Mouse (Mus musculus) adrenal gland, postnatal 36 days (tissue): ENCODE data around the gene Tmem72. TPM values are rescaled to one million over a fixed set of nuclear protein-coding genes. Genes with fewer than 3 reads are reported as not detected.

Source experiments
- DNase-seq, 2 experiments: peaks; one replicate each; pipeline ENCODE4 v3.0.0; 2021; ENCODE audit warnings: mixed read lengths in 1 of 2
- long read RNA-seq, 2 experiments: library from polyadenylated mRNA; stranded (forward); transcript quantifications; one replicate each; pipeline ENCODE4 v2.0.0; 2021; ENCODE audit warnings: borderline sequencing depth in 2 of 2
- total RNA-seq, 2 experiments: library from RNA; stranded (reverse); gene quantifications; 2 replicates each; pipeline ENCODE4 v1.2.3; 2021

Tmem72 gene
- under 1 TPM; 0.07 TPM for total RNA-seq
- long read RNA-seq, experiment 1, result 0 reads
- long read RNA-seq, experiment 2, result 0 reads

DNA sequence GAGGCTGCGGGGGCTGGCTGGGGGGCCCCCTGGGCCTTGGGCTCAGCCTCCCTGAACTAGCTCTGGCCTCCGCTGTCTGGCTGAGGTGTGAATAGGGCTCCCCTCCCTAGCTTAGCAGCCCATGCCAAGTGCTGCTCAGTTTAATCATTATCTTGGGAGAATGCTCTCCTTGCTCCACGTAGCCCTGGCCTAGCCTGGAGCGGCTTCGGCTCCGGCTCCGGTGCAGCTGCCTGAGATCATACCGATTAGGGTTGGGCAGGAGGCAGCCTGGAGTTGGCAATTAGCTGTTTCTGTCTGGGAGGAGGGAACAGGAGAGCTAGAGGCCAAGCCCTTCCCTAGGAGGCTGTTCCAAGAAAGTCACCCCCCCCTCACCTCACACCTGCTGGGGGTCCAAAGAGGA, at the start of gene Tmem72:
Tmem72 (minus strand) TSS at position 248 of the 400 bp plus-strand sequence.
- DNase-seq, result no peak

DNA sequence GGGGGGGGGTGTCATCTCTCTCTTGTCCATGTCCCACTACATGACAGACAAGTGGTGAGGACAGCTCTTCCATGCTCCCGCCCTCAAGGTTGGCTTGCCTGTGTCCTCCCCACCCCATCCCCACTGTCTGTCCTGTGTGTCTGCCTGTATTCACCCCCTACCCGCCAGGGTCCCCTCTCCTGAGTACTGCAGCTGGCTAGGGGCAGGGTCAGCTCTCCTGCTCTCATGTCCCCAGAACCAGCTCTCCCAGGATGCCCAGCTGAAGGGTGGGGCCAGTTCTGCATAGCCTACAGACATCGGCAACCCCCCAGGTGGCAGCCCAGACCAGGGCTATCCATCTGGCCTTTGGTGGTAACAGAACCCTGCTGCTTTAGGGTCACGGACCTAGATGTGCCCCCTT, 47.8 kb upstream of the Tmem72 start:
- no peak for DNase-seq

DNA sequence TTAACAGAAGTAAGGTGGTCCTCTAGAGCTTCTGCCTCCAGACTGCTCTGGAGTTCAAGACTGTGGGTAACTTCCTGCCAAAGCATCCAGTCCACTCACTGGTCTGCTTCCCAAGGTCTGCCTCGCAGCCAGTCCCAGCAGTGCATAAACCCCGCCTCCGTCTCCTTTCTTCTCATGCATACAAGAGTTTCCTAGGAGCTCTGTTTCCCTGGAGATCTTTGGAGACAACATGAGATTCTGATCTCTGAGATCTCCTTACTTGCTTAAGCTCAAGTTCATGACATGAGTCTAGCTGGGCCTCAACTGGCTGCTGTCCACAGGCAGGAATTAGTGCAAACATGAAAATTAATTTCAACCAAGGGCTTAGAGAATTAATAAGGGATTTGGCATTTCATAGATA, 45.6 kb upstream of the Tmem72 start:
- no peak for DNase-seq

DNA sequence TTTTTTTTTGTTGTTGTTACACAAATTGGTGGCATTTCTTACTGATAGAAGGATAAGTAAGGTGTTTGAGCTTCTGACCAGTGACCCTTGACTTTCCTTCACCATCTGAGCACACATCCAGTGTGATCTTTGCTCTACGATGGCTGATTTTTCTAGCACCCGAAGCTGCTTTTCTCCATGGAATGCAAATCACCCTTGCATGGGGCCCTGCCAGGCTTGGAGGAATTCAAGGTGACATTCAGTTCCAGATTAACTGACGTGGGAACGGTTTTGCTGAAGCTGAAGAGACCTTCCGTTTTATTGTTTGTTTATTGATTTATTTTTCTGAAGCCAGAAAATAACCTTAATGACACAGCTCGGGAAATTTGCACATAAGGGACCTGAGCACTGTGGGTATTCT, 43.5 kb upstream of the Tmem72 start:
- no peak for DNase-seq

DNA sequence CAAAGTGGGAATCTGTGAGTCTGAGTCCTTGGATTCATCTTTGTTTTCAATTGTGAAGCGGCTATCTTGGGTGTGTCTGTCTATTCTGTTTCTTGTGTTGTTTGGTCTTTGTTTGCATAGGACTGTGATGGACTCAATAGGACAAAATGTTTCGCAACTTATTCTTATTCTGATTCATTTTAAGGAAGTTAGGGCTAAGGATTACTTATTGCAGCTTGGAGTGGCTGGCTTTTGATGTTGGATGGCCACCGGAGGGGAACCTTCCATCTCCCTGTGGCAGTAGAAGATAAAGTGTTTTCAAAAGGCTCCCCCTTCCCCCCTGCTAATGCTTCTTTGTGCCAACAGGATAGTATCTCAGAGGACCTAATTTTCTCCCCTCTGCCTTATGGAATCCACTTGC, 39.7 kb upstream of the Tmem72 start:
- DNase-seq, result no peak

DNA sequence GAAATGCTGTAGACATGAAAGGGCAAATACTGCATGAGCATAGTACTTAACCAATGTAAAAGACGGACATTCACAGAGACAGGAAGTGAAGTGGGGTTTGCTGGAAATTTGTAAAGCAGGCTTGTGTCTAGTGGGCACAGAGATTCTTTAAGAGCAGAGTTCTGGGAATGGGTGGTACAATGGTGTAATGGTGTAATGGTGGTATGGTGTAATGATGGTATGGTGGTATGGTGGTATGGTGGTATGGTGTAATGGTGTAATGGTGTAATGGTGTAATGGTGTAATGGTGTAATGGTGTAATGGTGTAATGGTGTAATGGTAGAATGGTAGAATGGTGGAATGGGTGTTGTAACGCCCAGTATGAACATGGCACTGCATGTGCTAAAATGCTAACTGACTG, 21.3 kb upstream of the Tmem72 start:
- no peak for DNase-seq

DNA sequence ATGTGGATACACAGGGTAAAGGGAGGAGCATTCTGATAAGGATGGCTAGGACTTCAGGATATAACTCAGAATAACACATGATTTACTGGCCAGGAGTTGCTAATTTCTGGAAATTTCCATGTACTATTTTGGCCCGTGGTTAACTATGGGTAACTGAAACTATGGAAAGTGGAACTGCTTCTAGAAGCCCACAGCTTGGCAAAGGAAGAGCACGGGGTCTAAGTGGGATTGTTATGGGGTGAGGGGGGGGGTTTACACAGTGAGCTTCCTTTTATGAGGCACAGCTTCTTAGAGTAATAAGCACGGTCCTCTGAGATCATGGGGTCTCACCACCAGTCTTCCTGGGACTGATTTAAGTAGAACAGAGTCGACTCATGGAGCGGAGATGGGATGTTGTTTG, 18.6 kb upstream of the Tmem72 start:
- DNase-seq, result no peak

DNA sequence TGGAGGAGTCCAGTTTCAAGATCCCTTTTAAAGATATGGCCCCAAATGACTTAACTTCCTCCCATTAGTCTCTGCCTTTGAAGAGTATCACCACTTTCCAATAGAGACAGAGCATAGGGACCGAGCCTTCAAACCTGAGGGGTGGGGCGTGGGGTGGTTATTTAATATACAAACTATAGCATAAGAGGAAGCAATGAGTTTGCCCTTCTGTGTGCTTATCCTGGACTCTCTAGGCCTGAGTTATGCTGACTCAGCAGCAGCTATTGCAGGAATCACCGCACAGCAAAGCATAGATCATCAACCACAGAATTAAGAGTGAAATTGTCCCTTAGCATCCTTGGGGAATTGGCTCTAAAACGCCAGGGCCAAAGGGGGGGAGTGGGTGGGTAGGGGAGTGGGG, 16.9 kb upstream of the Tmem72 start:
- DNase-seq, result no peak

DNA sequence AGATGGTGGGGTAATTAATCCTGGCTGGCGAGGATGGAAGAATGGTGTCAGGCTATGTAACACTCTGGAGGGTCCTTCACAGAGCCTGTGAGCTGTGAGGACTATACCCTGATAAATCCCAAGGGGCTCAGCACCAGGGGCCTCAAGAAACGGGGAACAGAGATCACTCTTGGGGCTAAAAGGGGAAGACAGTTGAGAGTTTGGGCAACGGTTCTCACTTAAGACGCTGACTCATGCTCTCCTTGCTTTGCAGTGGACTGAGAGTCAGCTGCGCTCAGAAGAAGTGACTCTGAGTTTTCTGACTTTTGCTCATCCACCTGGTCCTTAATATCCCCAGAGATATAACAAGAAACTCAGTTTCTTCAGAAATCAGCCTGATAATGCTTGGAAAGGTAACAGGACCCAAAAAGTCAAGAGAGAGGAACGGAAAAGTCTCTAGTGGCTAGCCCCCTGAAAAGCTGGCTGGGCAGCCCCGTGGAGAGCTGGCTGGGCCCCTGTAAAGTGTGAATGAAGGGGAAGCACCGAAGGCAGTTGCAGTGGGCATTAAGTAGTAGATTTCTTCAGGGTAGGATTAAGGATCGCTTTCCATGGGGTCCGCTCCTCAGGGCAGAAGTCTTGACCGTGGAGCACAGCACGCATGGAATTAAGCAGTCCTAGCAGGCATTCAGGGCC, 7.9 kb upstream of the Tmem72 start:
- no peak for DNase-seq

DNA sequence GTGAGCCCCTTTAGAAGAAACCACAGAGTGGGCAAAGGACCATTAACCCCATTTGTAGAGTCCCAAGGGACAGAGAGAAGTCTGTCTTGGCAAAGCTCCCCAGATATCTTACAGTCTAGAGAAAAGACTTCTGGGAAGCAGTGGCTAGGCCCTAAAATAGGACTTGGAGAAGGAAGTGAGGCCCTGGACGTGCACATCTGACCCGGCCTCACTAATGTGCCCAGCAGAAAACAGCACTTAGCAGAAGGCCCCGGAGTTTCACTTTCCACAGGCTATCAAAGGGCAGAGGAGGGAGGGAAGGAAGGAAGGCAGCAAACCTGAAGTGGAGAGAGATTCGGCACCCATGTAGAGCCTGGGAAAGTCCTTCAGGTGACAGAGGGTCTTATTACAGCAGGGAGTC, 2.2 kb upstream of the Tmem72 start:
- peak in 1 of 2 experiments; percentile 4 for DNase-seq

DNA sequence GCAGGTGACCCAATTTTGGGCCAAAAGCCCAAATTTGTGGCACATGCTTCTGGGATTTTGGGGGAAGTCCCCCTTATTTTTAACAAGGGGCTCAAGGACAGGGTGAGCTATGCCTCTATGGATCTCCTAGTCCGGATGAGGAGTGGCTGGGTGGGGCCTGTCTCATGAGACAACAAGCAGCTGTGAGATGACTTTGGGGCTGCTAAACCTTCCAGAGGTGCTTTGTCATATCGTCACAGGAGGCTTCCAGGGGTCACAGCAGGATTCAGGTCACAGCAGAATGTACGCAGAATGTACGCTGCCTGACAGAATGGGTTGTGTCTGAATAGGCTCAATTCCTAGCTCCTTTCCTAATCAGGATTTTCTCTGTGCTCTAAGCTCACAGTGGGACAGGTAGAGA, 1.6 kb upstream of the Tmem72 start:
- DNase-seq, result no peak

DNA sequence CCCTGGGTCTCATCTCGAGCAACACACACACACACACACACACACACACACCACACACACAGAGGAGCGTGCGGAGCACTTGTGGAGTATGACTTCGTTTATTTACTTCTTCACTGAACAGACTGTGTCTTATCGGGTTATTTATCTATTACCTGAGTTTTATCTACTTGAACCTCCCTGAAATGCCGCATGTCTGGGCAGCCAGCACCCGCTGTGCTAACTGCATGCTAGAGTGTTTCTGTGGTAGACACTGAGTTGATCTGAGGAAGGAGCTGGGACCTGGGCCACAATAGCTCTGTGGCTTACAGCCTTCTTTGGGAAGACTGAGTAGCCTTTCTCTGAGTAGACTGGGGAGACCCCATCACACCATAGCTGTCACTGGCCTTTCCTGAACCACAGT, 1.1 kb upstream of the Tmem72 start:
- DNase-seq, result no peak

DNA sequence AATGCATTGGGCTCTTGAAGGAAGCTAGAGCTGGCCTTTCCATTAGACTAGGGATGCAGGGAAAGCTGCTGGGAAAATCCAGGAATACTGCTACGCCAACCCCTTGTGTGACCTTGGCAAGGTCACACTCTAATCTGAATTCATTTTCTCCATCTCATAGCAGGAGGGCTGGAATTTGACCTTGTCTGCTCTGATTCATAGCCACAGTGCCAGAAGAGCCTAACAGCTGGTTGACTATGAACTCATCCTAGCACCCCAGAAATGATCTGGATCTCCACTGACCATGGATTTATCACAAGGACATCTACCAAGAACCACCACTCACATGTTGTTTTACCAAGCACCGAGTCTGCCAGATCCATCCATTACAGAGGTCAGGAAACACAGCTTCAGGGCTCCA, 1.5 kb downstream of the Tmem72 start:
- DNase-seq, result peak; percentile 45 to 55

DNA sequence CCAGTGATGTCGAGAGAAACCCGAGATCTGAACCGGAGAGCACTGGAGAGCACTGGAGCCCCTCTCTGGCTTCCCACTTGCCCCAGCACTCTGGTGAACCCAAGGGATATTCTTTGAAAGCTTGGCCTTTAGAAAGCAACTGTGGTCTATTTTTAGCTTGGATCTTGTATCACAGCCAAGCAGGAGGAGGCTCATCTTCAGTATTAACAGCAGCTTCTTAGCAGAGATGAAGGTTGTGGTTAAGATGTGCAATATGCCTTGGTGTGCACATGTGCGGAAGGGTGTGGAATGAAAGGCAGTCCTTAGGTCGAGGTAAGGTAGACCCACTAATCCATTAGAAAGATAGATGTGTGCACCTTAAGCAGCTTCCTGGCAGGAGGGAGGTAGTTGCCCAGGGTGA, 2.1 kb downstream of the Tmem72 start:
- DNase-seq, result peak in 1 of 2 experiments; percentile 11

DNA sequence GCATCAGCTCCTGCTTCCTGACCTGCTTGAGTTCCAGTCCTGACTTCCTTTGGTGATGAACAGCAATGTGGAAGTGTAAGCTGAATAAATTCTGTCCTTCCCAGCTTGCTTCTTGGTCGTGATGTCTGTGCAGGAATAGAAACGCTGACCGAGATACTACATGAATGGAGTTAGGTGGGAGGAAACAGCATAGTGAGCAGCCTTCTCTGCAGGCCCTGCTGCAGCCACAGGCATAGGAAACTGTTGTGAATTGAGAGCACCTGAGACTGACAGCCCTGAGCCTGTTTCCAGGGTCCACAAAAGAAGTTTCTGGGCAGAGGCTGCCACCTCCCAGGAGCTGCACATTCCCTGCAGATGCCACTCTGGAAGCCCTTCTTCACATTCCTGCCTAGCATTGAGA, 2.7 kb downstream of the Tmem72 start:
- no peak for DNase-seq

DNA sequence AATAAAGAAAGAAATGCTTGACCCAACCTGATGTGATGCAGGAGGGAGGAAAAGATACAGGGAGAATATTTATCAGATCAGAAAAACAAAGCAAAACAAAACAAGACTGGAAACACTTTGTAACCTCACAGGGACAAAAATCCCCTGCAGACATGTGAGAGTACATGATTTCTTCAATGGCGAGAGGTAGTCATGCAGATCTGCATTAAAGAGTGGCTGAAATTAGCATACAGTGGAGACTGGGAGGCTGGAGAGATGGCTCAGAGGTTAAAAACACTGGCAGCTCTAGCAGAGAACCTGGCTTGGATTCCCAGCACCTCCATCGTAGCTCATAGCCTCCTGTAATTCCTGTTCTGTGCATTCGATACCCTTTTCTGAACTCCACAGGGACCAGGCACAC, 4.2 kb downstream of the Tmem72 start:
- no peak for DNase-seq

DNA sequence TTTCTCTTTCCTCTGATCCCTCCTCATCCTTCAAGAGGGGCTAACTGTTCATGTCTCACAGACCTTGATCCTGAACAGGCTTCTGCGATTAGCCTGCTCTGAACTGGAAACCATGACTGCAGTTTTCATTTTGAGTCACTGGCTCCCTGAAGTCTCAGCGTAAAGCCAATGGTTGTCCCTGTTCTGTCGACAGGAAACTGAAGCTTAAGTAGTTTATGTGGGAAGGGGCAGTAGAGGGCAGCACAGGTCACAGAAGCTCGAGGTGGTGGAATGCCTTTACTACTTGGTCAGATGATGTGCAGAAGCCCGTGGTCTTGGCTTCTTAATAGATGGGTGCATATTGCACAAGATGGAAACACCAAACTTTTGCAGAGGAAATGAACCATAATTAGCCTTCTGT, 4.7 kb downstream of the Tmem72 start:
- no peak for DNase-seq

DNA sequence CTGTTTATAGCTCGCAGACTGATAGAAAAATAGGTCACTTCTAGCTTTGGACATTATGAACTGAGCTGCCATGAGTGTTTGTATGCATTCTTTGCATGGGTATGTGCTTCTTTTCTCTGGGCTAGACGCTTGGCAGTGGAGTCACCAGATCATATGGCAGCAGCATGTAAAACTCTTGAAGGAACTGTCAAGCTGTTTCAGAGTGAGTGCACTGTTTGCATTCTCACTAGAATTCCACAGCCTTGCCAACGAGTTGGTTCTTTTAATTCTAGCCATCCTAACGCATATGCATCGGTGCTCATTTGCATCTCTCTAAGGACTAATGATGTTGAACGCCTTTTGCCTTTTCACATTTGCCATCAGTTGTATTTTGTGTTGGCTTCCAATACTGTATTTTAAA, 12.4 kb downstream of the Tmem72 start:
- no peak for DNase-seq

DNA sequence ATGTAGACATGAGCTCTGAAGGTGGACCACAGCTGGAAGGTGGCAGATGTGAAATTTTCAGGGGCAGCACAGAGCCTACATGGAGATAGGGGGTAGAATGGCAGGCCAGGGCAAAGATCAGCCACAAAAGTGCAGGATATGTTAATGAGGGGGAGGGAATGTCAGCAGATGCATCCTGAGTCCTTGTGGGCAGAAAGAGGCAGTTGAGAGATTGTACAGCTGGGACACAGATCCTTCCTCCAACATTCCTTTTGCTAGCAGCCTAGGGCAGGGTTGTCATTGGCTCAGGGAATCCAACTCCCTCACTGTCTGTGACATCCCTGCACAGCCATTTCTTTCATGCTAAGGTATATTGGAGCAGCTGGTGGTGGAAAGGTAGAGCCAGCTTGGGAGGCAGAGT, 15.9 kb downstream of the Tmem72 start:
- DNase-seq, result no peak

DNA sequence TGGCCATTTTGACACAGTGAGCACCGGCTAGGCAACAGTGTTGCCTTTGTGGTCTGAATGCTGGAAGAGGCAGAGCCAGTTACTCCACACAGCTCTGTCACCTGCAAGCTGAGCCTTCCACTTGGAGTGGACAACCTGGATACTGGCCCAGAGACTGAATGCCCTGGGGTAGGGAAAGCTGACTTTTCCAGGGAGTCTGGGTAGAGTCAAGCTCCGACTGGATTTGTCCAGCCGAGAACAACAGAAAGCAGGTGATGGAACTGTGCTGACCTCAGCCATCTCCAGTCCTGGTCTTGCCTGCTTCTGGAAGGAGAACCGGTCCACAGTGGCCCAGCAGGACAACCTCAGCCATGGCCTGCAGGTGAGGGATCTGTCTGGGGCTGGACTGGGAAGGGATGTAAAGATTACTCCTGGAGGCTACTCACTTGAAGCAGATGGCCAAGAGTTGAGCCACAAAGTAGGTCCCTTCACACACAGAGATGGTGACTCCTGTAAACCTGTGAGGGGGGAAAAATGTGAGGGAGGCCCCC, 18.8 kb downstream of the Tmem72 start:
- DNase-seq, result no peak

DNA sequence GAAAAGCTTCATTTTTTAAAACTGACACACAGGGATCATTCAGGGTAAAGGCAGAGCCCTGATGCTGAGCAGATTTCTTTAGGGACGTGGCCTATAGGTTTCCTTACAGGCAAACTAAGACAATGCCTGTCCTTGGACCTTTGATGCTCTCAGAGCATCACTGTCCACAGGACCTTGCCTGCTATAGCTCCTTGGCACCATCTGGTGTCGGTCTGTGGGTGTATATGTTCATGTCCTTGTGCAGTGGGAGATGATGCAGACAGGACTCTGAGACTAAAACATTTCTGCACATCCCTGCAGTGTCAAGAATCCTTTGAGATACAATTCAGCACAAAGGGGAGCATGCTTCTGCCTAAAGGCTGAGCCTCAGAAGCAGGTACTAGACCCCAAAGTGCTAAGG, 19.3 kb downstream of the Tmem72 start:
- DNase-seq, result no peak

DNA sequence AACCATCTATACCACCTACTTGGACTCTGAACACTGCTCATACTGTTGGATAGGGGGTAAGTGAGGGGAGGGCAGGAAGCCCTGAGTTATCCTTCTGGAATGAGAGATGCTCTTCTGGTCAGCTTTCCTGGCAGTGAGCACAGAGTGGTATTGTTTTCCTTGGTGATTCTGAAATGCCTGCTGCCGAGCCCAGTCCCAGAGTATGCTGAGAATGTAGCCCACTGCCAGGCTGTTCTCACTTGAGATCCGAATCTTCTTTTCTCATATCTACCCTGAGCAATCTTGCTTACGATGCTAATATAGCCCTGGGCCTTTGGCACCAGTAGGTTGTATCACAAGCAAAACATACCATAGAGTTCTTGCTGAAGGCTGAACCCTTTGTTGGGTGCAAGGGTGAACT, 22.4 kb downstream of the Tmem72 start:
- no peak for DNase-seq

DNA sequence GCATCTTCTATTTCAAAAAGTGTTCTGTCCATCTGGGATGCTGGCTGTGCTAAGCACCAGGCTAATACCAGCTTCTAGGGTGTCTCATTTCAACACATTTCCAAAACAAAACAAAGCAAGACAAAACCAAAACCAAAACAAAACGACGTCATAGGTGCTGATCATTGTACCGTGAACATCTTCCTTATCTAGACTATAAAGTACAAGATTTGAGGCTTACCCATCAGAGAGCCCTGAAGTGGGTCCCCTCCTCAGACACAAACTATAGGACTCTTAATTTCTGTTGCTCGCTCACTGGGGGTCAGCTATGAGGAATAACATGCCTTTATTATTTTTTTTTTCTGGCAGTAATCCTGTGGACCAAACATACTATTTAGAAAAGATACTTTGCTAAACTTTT, 23.1 kb downstream of the Tmem72 start:
- no peak for DNase-seq

DNA sequence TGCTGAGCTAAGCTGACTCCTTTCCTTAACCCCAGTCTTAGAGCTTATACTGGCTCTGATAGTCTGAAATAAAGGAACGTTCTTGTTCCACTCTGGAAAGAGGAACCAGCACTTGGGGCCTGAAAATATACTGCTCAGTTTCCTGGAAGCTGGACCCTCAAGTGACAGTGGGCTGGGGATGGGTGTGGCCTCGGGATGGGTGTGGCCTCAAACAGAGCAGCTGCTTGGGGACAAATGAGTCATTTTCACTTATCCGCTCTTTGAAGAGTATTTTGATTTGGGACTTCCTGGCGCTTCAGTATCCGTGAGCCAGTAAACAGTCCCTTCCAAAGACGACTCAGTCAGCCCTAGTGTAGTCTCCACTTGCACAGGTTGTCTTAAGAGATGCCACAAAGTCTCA, 34.4 kb downstream of the Tmem72 start:
- DNase-seq, result peak in 1 of 2 experiments; percentile 30
